Mouse (Mus musculus): Measurements from ENCODE around the gene Ints5. TPM values are rescaled to one million over a fixed set of nuclear protein-coding genes. Genes with fewer than 3 reads are reported as not detected.

The Ints5 gene
- polyA plus RNA-seq (2015; fragmentation: Nextera tagmentation; extraction: Ambion mirVana): 24.8 and 27.6 TPM in 2 replicates

DNA sequence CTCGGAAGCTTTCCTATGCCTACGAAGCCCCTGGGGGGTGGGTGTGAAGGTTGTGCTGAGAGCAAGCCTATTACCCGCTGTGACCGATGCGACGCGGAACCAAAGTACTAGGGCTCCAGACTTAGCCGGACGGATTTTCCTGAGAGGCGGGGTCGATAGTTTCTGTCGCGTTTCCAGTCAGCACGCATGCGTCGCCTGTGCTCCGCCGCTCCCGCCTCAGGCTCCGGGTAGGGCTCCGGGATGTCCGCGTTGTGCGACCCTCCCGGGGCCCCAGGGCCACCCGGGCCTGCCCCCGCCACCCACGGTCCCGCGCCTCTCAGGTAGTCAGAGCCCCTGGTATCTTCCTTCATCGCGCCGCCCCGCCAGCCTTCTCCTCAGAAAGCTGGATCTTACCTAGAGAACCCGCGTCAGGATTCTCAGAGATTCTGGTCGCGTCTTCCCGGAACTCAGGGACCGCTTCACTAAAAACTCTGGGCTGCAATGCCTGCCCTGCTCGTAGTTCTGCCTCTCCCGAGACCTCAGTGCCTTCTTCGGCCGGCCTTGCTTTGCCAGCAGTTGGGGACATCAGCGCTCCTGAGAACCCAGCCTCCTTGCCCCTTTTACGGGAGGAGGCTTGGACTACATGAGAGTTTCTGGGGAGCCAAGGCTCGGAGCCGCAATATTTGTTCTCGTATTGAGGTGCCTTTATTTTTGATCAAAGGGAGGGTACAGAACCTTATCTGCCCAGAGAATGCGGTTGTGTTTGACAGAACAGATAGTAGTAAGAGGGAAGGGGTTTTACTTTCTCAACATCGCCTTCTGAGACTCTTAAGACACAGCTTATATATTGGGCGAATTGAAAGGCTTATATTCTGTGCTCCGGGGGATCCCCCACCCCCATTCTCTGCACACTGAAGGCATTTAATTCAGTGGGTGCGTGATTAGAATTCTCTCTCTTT lies at the start of gene Ints5:
Gene Ints5, plus strand, starts transcription at position 177 of the 938 bp plus-strand sequence.
- H3K4me1 ChIP-seq (ENCODE audit: control insufficient read depth, insufficient read depth, low read length): peaks cover 25% of the 10 kb centered on the region
- H3K9ac ChIP-seq (ENCODE audit: low read length): peak within 1 kb of the TSS; percentile 92
- H3K4me3 ChIP-seq (ENCODE audit: low read length): peak within 1 kb of the TSS; percentile 80
- peak within 1 kb of the TSS; percentile 86 for H3K27ac ChIP-seq (ENCODE audit: low read length)
- peak within 1 kb of the TSS; percentile 94 for H3K4me2 ChIP-seq (ENCODE audit: low read depth, low read length)
- H3K36me3 ChIP-seq (ENCODE audit: control insufficient read depth, insufficient read depth): peaks cover 12% of the 10 kb centered on the region; the same call in 1 of the 2 replicates
- ATAC-seq (replicated peaks; ENCODE audit: extremely low read depth, insufficient read depth, low FRiP score): peak; percentile 33
- no peaks in the 10 kb centered on the region for H3K27me3 ChIP-seq (ENCODE audit: control insufficient read depth, insufficient read depth, low read length)
- 2% methylated on average over 53 of the region's 54 CpGs for WGBS
- no peaks in the 10 kb centered on the region for H3K9me3 ChIP-seq (replicated peaks; ENCODE audit: control insufficient read depth, low read length)

DNA sequence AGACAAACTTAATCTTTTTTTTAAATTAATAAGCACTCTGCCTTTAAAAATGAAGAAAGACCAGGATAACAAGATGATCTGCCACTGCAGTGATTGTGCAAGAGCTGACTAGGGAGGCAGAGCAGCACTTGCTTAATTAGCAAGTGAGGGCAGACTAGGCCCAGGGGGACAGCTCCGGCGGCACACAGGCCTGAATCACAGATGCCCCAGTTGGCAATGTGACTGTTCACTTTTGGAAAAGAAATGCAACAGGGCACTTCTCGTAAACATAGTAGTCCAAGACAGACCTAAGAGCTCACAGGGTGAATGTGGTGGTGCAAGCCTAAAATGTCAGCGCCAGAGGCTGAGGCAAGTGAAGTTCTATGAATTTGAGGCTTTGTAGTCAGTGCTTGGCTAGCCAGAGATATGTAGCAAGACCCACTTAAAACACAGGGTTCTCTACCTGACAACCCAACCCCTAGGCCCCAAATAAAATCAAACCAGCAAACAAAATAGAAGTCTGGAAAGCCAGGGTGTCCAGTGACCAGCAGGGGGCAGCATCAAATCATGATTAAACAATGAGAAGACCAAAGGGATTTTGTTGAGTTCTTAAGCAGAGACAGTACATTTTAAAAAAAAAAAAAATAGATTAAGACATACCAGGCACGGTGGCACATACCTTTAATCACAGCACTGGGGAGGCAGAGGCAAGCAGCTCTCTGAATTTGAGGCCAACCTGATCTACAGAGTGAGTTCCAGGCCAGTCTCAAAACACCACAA lies 48.3 kb upstream of the Ints5 start:
- no peaks in the 10 kb centered on the region for H3K9me3 ChIP-seq (replicated peaks; ENCODE audit: control insufficient read depth, low read length)
- no peak overlapping the region for H3K9ac ChIP-seq (ENCODE audit: low read length)
- H3K27ac ChIP-seq (ENCODE audit: low read length): no peak overlapping the region
- 61% methylated on average over 5 of the region's 5 CpGs for WGBS
- H3K4me1 ChIP-seq (ENCODE audit: control insufficient read depth, insufficient read depth, low read length): peaks cover 10% of the 10 kb centered on the region
- no peak for ATAC-seq (replicated peaks; ENCODE audit: extremely low read depth, insufficient read depth, low FRiP score)
- no peak overlapping the region for H3K4me2 ChIP-seq (ENCODE audit: low read depth, low read length)
- H3K36me3 ChIP-seq (ENCODE audit: control insufficient read depth, insufficient read depth): peaks cover 20% of the 10 kb centered on the region
- no peaks in the 10 kb centered on the region for H3K27me3 ChIP-seq (ENCODE audit: control insufficient read depth, insufficient read depth, low read length)
- H3K4me3 ChIP-seq (ENCODE audit: low read length): no peak overlapping the region

DNA sequence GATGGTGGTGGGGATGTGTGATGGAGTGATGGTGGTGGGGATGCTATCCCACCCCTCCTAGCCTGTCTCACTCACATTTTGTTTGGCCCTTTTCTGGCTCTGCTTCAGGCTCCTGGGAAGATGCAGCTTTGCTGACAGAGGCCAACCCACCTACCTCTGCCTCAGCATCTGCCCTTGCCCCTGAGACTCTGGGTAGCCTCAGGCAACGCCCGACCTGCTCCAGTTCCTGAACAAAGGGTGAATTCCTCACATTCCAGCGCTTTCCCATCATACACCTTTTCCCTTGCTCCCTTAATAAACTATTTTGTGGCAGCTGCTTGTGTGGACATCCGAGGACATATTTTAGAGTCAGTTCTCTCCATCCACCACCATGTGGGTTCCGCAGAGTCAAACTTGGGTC lies 44.4 kb upstream of the Ints5 start:
- Histone ChIP-seq H3K9ac (ENCODE audit: low read length) (no peak overlapping the region), H3K4me3 (ENCODE audit: low read length) (no peak overlapping the region), H3K27ac (ENCODE audit: low read length) (no peak overlapping the region), H3K36me3 (ENCODE audit: control insufficient read depth, insufficient read depth) (peaks cover 17% of the 10 kb centered on the region), H3K4me1 (ENCODE audit: control insufficient read depth, insufficient read depth, low read length) (peaks cover 11% of the 10 kb centered on the region), H3K4me2 (ENCODE audit: low read depth, low read length) (no peak overlapping the region), H3K27me3 (ENCODE audit: control insufficient read depth, insufficient read depth, low read length) (no peaks in the 10 kb centered on the region), H3K9me3 (replicated peaks; ENCODE audit: control insufficient read depth, low read length) (no peaks in the 10 kb centered on the region)
- 66% methylated on average over 5 of the region's 5 CpGs for WGBS
- ATAC-seq (replicated peaks; ENCODE audit: extremely low read depth, insufficient read depth, low FRiP score): no peak

GRCm38 (mm10) chr19:8850402-8850901 lies 42.4 kb upstream of the Ints5 start, which contains the start of gene Lrrn4cl:
Lrrn4cl (plus strand) TSS chr19:8850768.
- peak; percentile 66 for ATAC-seq (replicated peaks; ENCODE audit: extremely low read depth, insufficient read depth, low FRiP score)
- Histone ChIP-seq H3K9ac (ENCODE audit: low read length) (peak within 1 kb of the TSS; percentile 30; the same call in 1 of the 2 replicates), H3K27me3 (ENCODE audit: control insufficient read depth, insufficient read depth, low read length) (no peaks in the 10 kb centered on the region), H3K4me2 (ENCODE audit: low read depth, low read length) (peak within 1 kb of the TSS; percentile 43; the same call in 1 of the 2 replicates), H3K9me3 (replicated peaks; ENCODE audit: control insufficient read depth, low read length) (no peaks in the 10 kb centered on the region), H3K4me1 (ENCODE audit: control insufficient read depth, insufficient read depth, low read length) (peaks cover 11% of the 10 kb centered on the region), H3K27ac (ENCODE audit: low read length) (peak within 1 kb of the TSS; percentile 52), H3K4me3 (ENCODE audit: low read length) (no peak within 1 kb of the TSS), H3K36me3 (ENCODE audit: control insufficient read depth, insufficient read depth) (peaks cover 17% of the 10 kb centered on the region)
- 17% methylated on average over 7 of the region's 7 CpGs for WGBS

GRCm38 (mm10) chr19:8851639-8852038 lies 41.2 kb upstream of the Ints5 start:
- 45% methylated on average over 7 of the region's 7 CpGs for WGBS
- Histone ChIP-seq H3K36me3 (ENCODE audit: control insufficient read depth, insufficient read depth) (peaks cover 9% of the 10 kb centered on the region), H3K4me1 (ENCODE audit: control insufficient read depth, insufficient read depth, low read length) (peaks cover 11% of the 10 kb centered on the region), H3K27ac (ENCODE audit: low read length) (no peak overlapping the region), H3K4me3 (ENCODE audit: low read length) (no peak overlapping the region), H3K9me3 (replicated peaks; ENCODE audit: control insufficient read depth, low read length) (no peaks in the 10 kb centered on the region), H3K9ac (ENCODE audit: low read length) (no peak overlapping the region), H3K27me3 (ENCODE audit: control insufficient read depth, insufficient read depth, low read length) (no peaks in the 10 kb centered on the region), H3K4me2 (ENCODE audit: low read depth, low read length) (no peak overlapping the region)
- no peak for ATAC-seq (replicated peaks; ENCODE audit: extremely low read depth, insufficient read depth, low FRiP score)

DNA sequence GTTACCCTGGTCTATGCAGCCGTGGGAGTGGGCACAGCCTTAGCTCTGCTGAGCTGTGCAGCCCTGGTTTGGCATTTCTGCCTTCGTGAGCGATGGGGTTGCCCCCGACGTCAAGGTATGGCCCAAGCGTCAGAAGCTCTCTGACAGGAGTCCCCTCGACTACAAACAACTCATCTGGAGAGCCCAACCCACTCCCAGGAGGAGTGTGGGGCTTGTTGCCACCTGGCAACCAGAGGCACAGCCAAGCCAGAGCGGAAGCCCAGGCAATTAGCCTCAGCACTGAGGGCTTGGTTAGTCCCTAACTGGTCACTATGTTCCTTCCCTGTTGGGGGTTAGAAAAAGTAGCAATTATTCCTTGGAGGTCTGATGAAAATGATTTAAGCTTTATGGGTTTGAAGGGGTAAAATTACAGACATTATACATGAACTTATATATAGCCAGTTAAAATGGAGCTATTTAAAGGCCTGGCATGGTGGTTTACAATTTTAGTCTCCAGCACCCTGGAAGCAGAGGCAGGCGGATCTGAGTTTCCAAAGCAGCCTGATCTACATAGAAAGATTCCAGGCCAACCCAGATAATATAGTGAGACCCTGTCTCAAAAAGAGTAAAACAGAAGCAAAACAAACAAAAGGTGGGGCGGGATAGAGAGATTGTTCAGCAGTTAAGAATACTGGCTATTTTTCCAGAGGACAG lies 40.4 kb upstream of the Ints5 start:
- peaks cover 11% of the 10 kb centered on the region for H3K4me1 ChIP-seq (ENCODE audit: control insufficient read depth, insufficient read depth, low read length)
- H3K27me3 ChIP-seq (ENCODE audit: control insufficient read depth, insufficient read depth, low read length): no peaks in the 10 kb centered on the region
- no peak overlapping the region for H3K4me3 ChIP-seq (ENCODE audit: low read length)
- H3K27ac ChIP-seq (ENCODE audit: low read length): no peak overlapping the region
- H3K9me3 ChIP-seq (replicated peaks; ENCODE audit: control insufficient read depth, low read length): no peaks in the 10 kb centered on the region
- no peak overlapping the region for H3K9ac ChIP-seq (ENCODE audit: low read length)
- H3K36me3 ChIP-seq (ENCODE audit: control insufficient read depth, insufficient read depth): peaks cover 4% of the 10 kb centered on the region; the same call in 1 of the 2 replicates
- 49% methylated on average over 10 of the region's 10 CpGs for WGBS
- H3K4me2 ChIP-seq (ENCODE audit: low read depth, low read length): no peak overlapping the region
- no peak for ATAC-seq (replicated peaks; ENCODE audit: extremely low read depth, insufficient read depth, low FRiP score)

GRCm38 (mm10) chr19:8853117-8853516 lies 39.7 kb upstream of the Ints5 start:
- no peak overlapping the region for H3K27ac ChIP-seq (ENCODE audit: low read length)
- H3K4me3 ChIP-seq (ENCODE audit: low read length): no peak overlapping the region
- no peak overlapping the region for H3K4me2 ChIP-seq (ENCODE audit: low read depth, low read length)
- peaks cover 11% of the 10 kb centered on the region for H3K4me1 ChIP-seq (ENCODE audit: control insufficient read depth, insufficient read depth, low read length)
- H3K36me3 ChIP-seq (ENCODE audit: control insufficient read depth, insufficient read depth): peaks cover 4% of the 10 kb centered on the region; the same call in 1 of the 2 replicates
- H3K9me3 ChIP-seq (replicated peaks; ENCODE audit: control insufficient read depth, low read length): no peaks in the 10 kb centered on the region
- ATAC-seq (replicated peaks; ENCODE audit: extremely low read depth, insufficient read depth, low FRiP score): no peak
- H3K9ac ChIP-seq (ENCODE audit: low read length): no peak overlapping the region
- H3K27me3 ChIP-seq (ENCODE audit: control insufficient read depth, insufficient read depth, low read length): no peaks in the 10 kb centered on the region
- 67% methylated on average over 3 of the region's 3 CpGs for WGBS

DNA sequence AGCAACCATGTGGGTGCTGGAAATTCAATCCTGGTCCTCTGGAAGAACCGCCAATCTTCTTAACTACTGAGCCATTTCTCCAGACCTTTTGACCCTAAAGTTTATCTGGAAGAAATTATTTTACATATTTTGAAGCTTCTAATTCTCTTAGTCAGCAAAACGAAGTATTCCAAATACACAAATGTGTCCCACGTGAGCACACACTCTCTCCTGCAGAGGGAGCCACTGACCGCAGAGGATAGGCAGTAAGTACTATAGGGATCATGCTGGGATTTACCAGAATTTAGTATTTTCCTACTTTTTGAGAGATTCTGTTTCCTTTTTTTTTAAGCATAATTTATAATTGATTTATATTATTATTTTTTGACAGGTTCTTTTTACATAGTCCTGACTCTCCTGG lies 35.1 kb upstream of the Ints5 start:
- H3K27me3 ChIP-seq (ENCODE audit: control insufficient read depth, insufficient read depth, low read length): no peaks in the 10 kb centered on the region
- no peaks in the 10 kb centered on the region for H3K4me1 ChIP-seq (ENCODE audit: control insufficient read depth, insufficient read depth, low read length)
- no peak overlapping the region for H3K9ac ChIP-seq (ENCODE audit: low read length)
- ATAC-seq (replicated peaks; ENCODE audit: extremely low read depth, insufficient read depth, low FRiP score): no peak
- no peak overlapping the region for H3K27ac ChIP-seq (ENCODE audit: low read length)
- no peaks in the 10 kb centered on the region for H3K36me3 ChIP-seq (ENCODE audit: control insufficient read depth, insufficient read depth)
- H3K4me2 ChIP-seq (ENCODE audit: low read depth, low read length): no peak overlapping the region
- WGBS: 39% methylated on average over 4 of the region's 4 CpGs
- H3K4me3 ChIP-seq (ENCODE audit: low read length): no peak overlapping the region
- H3K9me3 ChIP-seq (replicated peaks; ENCODE audit: control insufficient read depth, low read length): no peaks in the 10 kb centered on the region
